11 mouse cellular contexts compared by ENCODE assay signal in genomic region chr13:120215847-120216246, GRCm38 (mm10). TPM values are rescaled to one million over a fixed set of nuclear protein-coding genes. Genes with fewer than 3 reads are reported as not detected.
"Had no signal": no experiment of that assay in that cellular context is flagged by ENCODE, and none has a peak within 500 bp of the region (broad histone marks: within the 10 kb centered on the region; RNA-seq: fewer than 3 reads in every experiment).

Gene Gm21762 (minus strand): TSS chr13:120215947.

RNA-seq across cellular contexts. Expression of gene Gm21762, which starts in this region (rescaled TPM):
- total RNA-seq: neutrophil, adult 5-6 weeks had no signal
- polyA plus RNA-seq: neural tube, embryonic 12.5 days; neural tube, embryonic 13.5 days; neural tube, embryonic 14.5 days; neural tube, embryonic 15.5 days; stomach, embryonic 14.5 days; stomach, embryonic 15.5 days; stomach, embryonic 16.5 days; stomach, postnatal 0 days; testis, adult 2 months; urinary bladder, adult 2 months had no signal
